Mouse (Mus musculus): ENCODE results near the gene Nenf. TPM values are rescaled to one million over a fixed set of nuclear protein-coding genes. Genes with fewer than 3 reads are reported as not detected.

Gene Nenf
- polyA plus RNA-seq, 1 experiment, result 143 TPM

GRCm38 (mm10) chr1:191263471-191263870 lies 54.5 kb downstream of the Nenf start:
- H3K79me2 ChIP-seq (ENCODE audit: control insufficient read depth, insufficient read depth), result no peaks in the 10 kb centered on the region
- H3ac ChIP-seq (ENCODE audit: control insufficient read depth, insufficient read length), result no peak overlapping the region
- H3K4me3 ChIP-seq, result no peak overlapping the region
- no peaks in the 10 kb centered on the region for H3K36me3 ChIP-seq (ENCODE audit: control insufficient read depth, insufficient read depth)
- no peaks in the 10 kb centered on the region for H3K27me3 ChIP-seq (ENCODE audit: control insufficient read depth, insufficient read depth, insufficient read length)
- TF ChIP-seq E2F4 (IDR thresholded peaks at IDR 0.05; ENCODE audit: insufficient read depth) (no peak), MAX (IDR thresholded peaks at IDR 0.05; ENCODE audit: low read depth) (no peak), CEBPB (IDR thresholded peaks at IDR 0.05; ENCODE audit: insufficient read depth, poor library complexity, severe bottlenecking) (no peak), MYOG (IDR thresholded peaks at IDR 0.05; ENCODE audit: control insufficient read depth in 1 of 3, insufficient read depth in 1 of 3, insufficient read length in 2 of 3, low read depth in 2 of 3) (no peak), MYOD1 (IDR thresholded peaks at IDR 0.05; ENCODE audit: control insufficient read depth in 1 of 3, insufficient read length in 2 of 3, low read depth in 2 of 3) (no peak), USF1 (IDR thresholded peaks at IDR 0.05; ENCODE audit: low read depth) (no peak), SRF (IDR thresholded peaks at IDR 0.05; ENCODE audit: control insufficient read depth, insufficient read length, low read depth) (no peak), TCF3 (IDR thresholded peaks at IDR 0.05; ENCODE audit: insufficient read length, low read depth) (no peak), REST (IDR thresholded peaks at IDR 0.05; ENCODE audit: insufficient read depth, insufficient read length) (no peak), POLR2AphosphoS2 (IDR thresholded peaks at IDR 0.05; ENCODE audit: insufficient read length, low read depth) (no peak), POLR2A (IDR thresholded peaks at IDR 0.05; ENCODE audit: insufficient read length, low read depth) (no peak), TCF12 (IDR thresholded peaks at IDR 0.05; ENCODE audit: insufficient read depth, poor library complexity, severe bottlenecking) (no peak)
- no peak overlapping the region for H3K4me2 ChIP-seq (ENCODE audit: low read depth)

DNA sequence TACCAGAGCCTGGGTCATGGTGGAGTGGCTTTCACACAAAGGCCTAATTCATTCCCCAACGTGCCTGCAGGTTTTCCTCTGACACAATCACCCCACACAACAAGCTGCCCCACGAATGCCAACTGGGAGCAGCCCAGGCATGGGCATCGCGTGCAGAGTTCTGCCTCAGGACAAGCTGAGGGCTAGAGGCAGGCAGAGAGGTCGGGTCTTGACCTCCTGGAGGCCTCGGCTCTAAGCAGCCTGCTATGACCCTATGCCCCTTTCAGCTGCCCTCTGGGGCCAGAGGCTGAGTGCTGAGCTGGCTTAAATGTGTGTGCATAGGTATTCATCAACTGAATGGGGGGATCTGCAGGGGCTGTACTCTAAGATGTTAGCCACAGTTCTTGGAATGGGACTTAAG lies 56.1 kb downstream of the Nenf start:
- TF ChIP-seq MYOD1 (IDR thresholded peaks at IDR 0.05; ENCODE audit: control insufficient read depth in 1 of 3, insufficient read length in 2 of 3, low read depth in 2 of 3), result no peak
- TF ChIP-seq TCF12 (IDR thresholded peaks at IDR 0.05; ENCODE audit: insufficient read depth, poor library complexity, severe bottlenecking), result no peak
- TF ChIP-seq MYOG (IDR thresholded peaks at IDR 0.05; ENCODE audit: control insufficient read depth in 1 of 3, insufficient read depth in 1 of 3, insufficient read length in 2 of 3, low read depth in 2 of 3), result no peak
- no peak for TF ChIP-seq SRF (IDR thresholded peaks at IDR 0.05; ENCODE audit: control insufficient read depth, insufficient read length, low read depth)
- no peak for TF ChIP-seq USF1 (IDR thresholded peaks at IDR 0.05; ENCODE audit: low read depth)
- no peak for TF ChIP-seq REST (IDR thresholded peaks at IDR 0.05; ENCODE audit: insufficient read depth, insufficient read length)
- no peak for TF ChIP-seq POLR2A (IDR thresholded peaks at IDR 0.05; ENCODE audit: insufficient read length, low read depth)
- no peak for TF ChIP-seq CEBPB (IDR thresholded peaks at IDR 0.05; ENCODE audit: insufficient read depth, poor library complexity, severe bottlenecking)
- no peak for TF ChIP-seq POLR2AphosphoS2 (IDR thresholded peaks at IDR 0.05; ENCODE audit: insufficient read length, low read depth)
- no peak for TF ChIP-seq TCF3 (IDR thresholded peaks at IDR 0.05; ENCODE audit: insufficient read length, low read depth)
- H3K36me3 ChIP-seq (ENCODE audit: control insufficient read depth, insufficient read depth), result no peaks in the 10 kb centered on the region

GRCm38 (mm10) chr1:191259661-191260060 lies 58.3 kb downstream of the Nenf start:
- TF ChIP-seq SRF (IDR thresholded peaks at IDR 0.05; ENCODE audit: control insufficient read depth, insufficient read length, low read depth), result no peak
- H3K27me3 ChIP-seq (ENCODE audit: control insufficient read depth, insufficient read depth, insufficient read length), result no peaks in the 10 kb centered on the region
- H3K36me3 ChIP-seq (ENCODE audit: control insufficient read depth, insufficient read depth), result no peaks in the 10 kb centered on the region
- H3ac ChIP-seq (ENCODE audit: control insufficient read depth, insufficient read length), result no peak overlapping the region
- peak overlapping the region; percentile 63 for H3K4me2 ChIP-seq (ENCODE audit: low read depth)
- H3K79me2 ChIP-seq (ENCODE audit: control insufficient read depth, insufficient read depth), result no peaks in the 10 kb centered on the region
- no peak overlapping the region for H3K4me3 ChIP-seq

More for the DNA sequence above, 56.1 kb downstream of the Nenf start:
- H3K79me2 ChIP-seq (ENCODE audit: control insufficient read depth, insufficient read depth), result no peaks in the 10 kb centered on the region
- no peak overlapping the region for H3K4me3 ChIP-seq
- H3ac ChIP-seq (ENCODE audit: control insufficient read depth, insufficient read length), result no peak overlapping the region
- no peak overlapping the region for H3K4me2 ChIP-seq (ENCODE audit: low read depth)
- H3K27me3 ChIP-seq (ENCODE audit: control insufficient read depth, insufficient read depth, insufficient read length), result no peaks in the 10 kb centered on the region

- no peak for TF ChIP-seq USF1 (IDR thresholded peaks at IDR 0.05; ENCODE audit: low read depth)
- no peak for TF ChIP-seq REST (IDR thresholded peaks at IDR 0.05; ENCODE audit: insufficient read depth, insufficient read length)
- TF ChIP-seq CEBPB (IDR thresholded peaks at IDR 0.05; ENCODE audit: insufficient read depth, poor library complexity, severe bottlenecking), result no peak
- TF ChIP-seq TCF12 (IDR thresholded peaks at IDR 0.05; ENCODE audit: insufficient read depth, poor library complexity, severe bottlenecking), result no peak
- TF ChIP-seq MYOD1 (IDR thresholded peaks at IDR 0.05; ENCODE audit: control insufficient read depth in 1 of 3, insufficient read length in 2 of 3, low read depth in 2 of 3), result no peak
- H3K36me3 ChIP-seq (ENCODE audit: control insufficient read depth, insufficient read depth), result no peaks in the 10 kb centered on the region
- no peak overlapping the region for H3K4me3 ChIP-seq
- H3K79me2 ChIP-seq (ENCODE audit: control insufficient read depth, insufficient read depth), result no peaks in the 10 kb centered on the region
- no peak overlapping the region for H3ac ChIP-seq (ENCODE audit: control insufficient read depth, insufficient read length)
- H3K4me2 ChIP-seq (ENCODE audit: low read depth), result peak overlapping the region; percentile 63
- no peaks in the 10 kb centered on the region for H3K27me3 ChIP-seq (ENCODE audit: control insufficient read depth, insufficient read depth, insufficient read length)
Observed at GRCm38 (mm10) chr1:191259121-191259520, 58.9 kb downstream of the Nenf start.

DNA sequence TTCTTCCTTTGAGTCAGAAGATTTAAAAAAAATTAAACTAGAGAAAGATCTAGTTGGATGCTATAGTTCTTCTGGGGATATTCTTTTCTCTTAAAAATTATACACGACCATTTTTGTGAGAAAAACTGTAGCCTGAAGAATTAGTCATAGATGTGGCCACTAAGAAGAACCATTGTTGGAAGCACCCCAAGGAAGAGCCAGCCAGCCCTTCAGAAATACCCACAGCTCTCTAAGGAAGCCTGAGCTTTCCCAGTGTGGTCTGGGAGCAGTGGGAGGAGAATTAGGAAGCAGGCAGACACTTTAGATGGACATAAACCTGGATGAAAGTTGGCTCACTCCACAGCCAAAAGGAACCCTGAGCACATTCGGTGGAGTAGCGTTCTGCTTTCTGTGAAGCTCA lies 59.5 kb downstream of the Nenf start:
- H3K79me2 ChIP-seq (ENCODE audit: control insufficient read depth, insufficient read depth), result no peaks in the 10 kb centered on the region
- H3K36me3 ChIP-seq (ENCODE audit: control insufficient read depth, insufficient read depth), result no peaks in the 10 kb centered on the region
- TF ChIP-seq USF1 (IDR thresholded peaks at IDR 0.05; ENCODE audit: low read depth), result no peak
- no peak for TF ChIP-seq SRF (IDR thresholded peaks at IDR 0.05; ENCODE audit: control insufficient read depth, insufficient read length, low read depth)
- TF ChIP-seq MYOD1 (IDR thresholded peaks at IDR 0.05; ENCODE audit: control insufficient read depth in 1 of 3, insufficient read length in 2 of 3, low read depth in 2 of 3), result no peak
- no peak for TF ChIP-seq POLR2AphosphoS2 (IDR thresholded peaks at IDR 0.05; ENCODE audit: insufficient read length, low read depth)
- no peaks in the 10 kb centered on the region for H3K27me3 ChIP-seq (ENCODE audit: control insufficient read depth, insufficient read depth, insufficient read length)
- H3K4me2 ChIP-seq (ENCODE audit: low read depth), result peak overlapping the region; percentile 63
- no peak overlapping the region for H3ac ChIP-seq (ENCODE audit: control insufficient read depth, insufficient read length)
- H3K4me3 ChIP-seq, result no peak overlapping the region
